Mouse (Mus musculus) hindbrain, embryonic 11.5 days (tissue): ENCODE data around the gene Tbx19. TPM values are rescaled to one million over a fixed set of nuclear protein-coding genes. Genes with fewer than 3 reads are reported as not detected.

Experiments
- ATAC-seq: fragments of 200-750 bp; cut with Nextera tagmentation; 2 replicates; pipeline ENCODE4 v1.8.0; 2017; ENCODE audit warnings: mild to moderate bottlenecking, moderate TSS enrichment, moderate library complexity; ENCODE audit not compliant: low FRiP score
- DNase-seq: peaks from one replicate; pipeline ENCODE4 v3.0.0-alpha.2; 2015; ENCODE audit warnings: low spot score
- H3K27ac ChIP-seq: fragments of 300-500 bp; sonication (generic); 2 replicates; pipeline ENCODE4 v1.5.1; 2014; ENCODE audit warnings: mild to moderate bottlenecking, low read depth, low read length
- H3K27me3 ChIP-seq: fragments of 300-500 bp; sonication (generic); 2 replicates; pipeline ENCODE4 v1.6.1; 2014; ENCODE audit warnings: mild to moderate bottlenecking, low read length, moderate library complexity, mixed read lengths; ENCODE audit not compliant: control insufficient read depth, insufficient read depth
- H3K36me3 ChIP-seq: fragments of 300-500 bp; sonication (generic); 2 replicates; pipeline ENCODE4 v1.6.1; 2014; ENCODE audit warnings: mild to moderate bottlenecking, low read length, moderate library complexity, mixed read lengths; ENCODE audit not compliant: control insufficient read depth, insufficient read depth
- H3K4me1 ChIP-seq: fragments of 300-500 bp; sonication (generic); replicated peaks from 2 replicates; pipeline ENCODE4 v1.6.1; 2014; ENCODE audit warnings: low read length, mixed read lengths; ENCODE audit not compliant: control insufficient read depth, insufficient read depth
- H3K4me2 ChIP-seq: fragments of 300-500 bp; sonication (generic); replicated peaks from 2 replicates; pipeline ENCODE4 v1.6.1; 2014; ENCODE audit warnings: mild to moderate bottlenecking, low read depth, low read length
- H3K4me3 ChIP-seq: fragments of 300-500 bp; sonication (generic); 2 replicates; pipeline ENCODE4 v1.5.1; 2014; ENCODE audit warnings: low read depth, low read length
- H3K9ac ChIP-seq: fragments of 300-500 bp; sonication (generic); 2 replicates; pipeline ENCODE4 v1.6.1; 2014; ENCODE audit warnings: low read depth, low read length
- H3K9me3 ChIP-seq: fragments of 300-500 bp; sonication (generic); 2 replicates; pipeline ENCODE4 v1.6.1; 2016; ENCODE audit warnings: low read length; ENCODE audit not compliant: control insufficient read depth
- WGBS: fragments of 180-500 bp; shearing (Covaris S2); extraction: QIAGEN DNeasy Blood & Tissue Kit; methylation state at CpG from one replicate; pipeline ENCODE4 v1.1.7; 2014; 5-methylcytosine and 5-hydroxymethylcytosine counted together
- polyA plus RNA-seq: library from polyadenylated mRNA; unstranded; fragments of >200 nt; fragmentation: Nextera tagmentation; extraction: Ambion mirVana; gene quantifications from 2 replicates; pipeline ENCODE4 v1.2.1, GENCODE M21; 2014

Gene Tbx19
- polyA plus RNA-seq, 1 experiment from 2014 or later: not detected

DNA sequence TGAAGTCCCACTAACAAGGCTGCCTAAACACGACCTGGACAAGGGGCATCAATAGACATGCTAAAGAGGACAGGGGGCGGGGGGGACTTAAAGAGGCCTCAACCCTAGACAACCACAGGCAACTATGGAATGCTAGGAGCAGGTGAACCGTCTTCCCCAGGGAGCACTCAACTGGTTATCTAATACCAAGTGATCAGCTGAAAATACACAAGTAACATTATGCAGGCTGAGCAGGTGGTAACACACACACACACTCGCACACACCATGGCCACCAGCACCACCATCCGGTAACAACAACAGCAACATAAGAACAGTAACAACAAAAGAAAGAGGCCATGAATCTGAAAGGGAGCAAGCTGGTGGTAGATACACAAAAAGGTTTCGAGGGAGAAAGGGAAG, 29.5 kb upstream of the Tbx19 start:
- no peak for ATAC-seq
- WGBS: 80% methylated on average over 6 of the region's 6 CpGs

DNA sequence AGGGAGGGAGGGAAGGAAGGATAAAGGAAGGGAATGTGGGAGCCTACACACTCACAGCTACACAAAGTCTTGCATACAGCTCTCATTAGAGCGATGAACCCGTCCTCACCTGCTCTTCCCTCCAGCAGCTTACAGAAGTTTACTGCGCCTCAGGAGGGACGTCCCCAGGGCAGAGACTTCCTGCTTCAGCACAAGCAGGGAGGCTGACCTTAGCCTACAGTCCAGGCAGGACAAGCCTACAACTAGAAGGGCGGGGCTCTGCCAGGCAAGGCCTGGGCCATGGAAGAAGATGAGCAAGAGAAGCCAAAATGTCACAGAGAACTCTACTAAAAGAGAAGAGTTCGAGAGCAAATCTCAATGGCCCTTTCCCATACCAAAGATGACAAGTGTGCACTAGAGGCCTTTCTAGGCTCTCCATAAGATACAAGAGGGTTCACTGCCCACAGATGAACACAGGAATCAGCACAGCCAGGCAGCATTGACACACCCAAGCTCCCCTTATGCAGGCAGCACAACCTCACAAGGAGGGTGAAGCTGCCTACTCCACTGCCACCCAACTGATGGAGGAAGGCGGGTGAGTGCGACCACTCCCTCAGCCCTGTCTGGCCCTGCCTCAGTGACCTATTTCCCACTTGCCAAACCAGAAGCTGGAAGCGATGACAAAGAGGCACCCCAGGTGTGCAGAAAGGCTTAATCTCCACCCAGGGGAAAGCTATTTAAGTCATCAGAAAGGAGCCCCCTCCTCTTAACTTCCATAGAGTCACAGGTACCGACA, 28.4 kb upstream of the Tbx19 start:
- H3K36me3 ChIP-seq: no peaks in the 10 kb centered on the region
- H3K4me2 ChIP-seq: no peak overlapping the region
- no peaks in the 10 kb centered on the region; the same call in 1 of the 2 replicates for H3K27me3 ChIP-seq
- H3K9ac ChIP-seq: no peak overlapping the region
- H3K4me3 ChIP-seq: no peak overlapping the region
- ATAC-seq (no peak), DNase-seq (no peak)
- no peaks in the 10 kb centered on the region for H3K9me3 ChIP-seq
- H3K4me1 ChIP-seq: 0 out of 2 replicates have a peak, but pooled peaks cover 3% of the 10 kb centered on the region
- WGBS: 77% methylated on average over 10 of the region's 10 CpGs
- H3K27ac ChIP-seq: no peak overlapping the region

More for the DNA sequence above, 29.5 kb upstream of the Tbx19 start:
- Histone ChIP-seq H3K36me3 (no peaks in the 10 kb centered on the region), H3K9ac (no peak overlapping the region), H3K4me1 (0 out of 2 replicates have a peak, but pooled peaks cover 3% of the 10 kb centered on the region), H3K27me3 (no peaks in the 10 kb centered on the region; the same call in 1 of the 2 replicates), H3K4me3 (no peak overlapping the region), H3K4me2 (no peak overlapping the region), H3K27ac (no peak overlapping the region), H3K9me3 (no peaks in the 10 kb centered on the region)
- DNase-seq: no peak

DNA sequence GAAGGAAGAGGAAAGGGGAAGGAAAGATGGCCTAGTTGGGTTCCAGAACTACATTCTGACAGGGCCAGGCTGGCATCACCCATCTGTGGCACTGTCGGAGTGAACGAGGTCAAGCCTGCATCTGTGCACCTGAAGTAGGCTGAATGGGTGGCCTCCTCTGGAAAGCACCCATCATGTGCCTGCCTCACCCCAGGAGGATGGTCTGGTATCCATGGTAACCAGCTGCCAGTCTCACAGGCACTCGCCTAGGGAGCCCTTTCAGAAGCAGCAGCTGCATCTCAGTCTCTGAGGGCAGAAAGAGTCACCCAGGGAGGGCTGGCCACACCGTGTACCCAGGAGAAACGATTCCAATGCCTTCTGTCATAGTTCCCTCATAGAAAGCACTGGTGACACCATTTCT, 26.8 kb upstream of the Tbx19 start:
- Histone ChIP-seq H3K4me3 (no peak overlapping the region), H3K9me3 (no peaks in the 10 kb centered on the region), H3K9ac (no peak overlapping the region), H3K4me1 (no peaks in the 10 kb centered on the region), H3K4me2 (no peak overlapping the region), H3K36me3 (no peaks in the 10 kb centered on the region), H3K27me3 (no peaks in the 10 kb centered on the region), H3K27ac (no peak overlapping the region)
- WGBS: 52% methylated on average over 5 of the region's 5 CpGs
- no peak for DNase-seq
- ATAC-seq: no peak

DNA sequence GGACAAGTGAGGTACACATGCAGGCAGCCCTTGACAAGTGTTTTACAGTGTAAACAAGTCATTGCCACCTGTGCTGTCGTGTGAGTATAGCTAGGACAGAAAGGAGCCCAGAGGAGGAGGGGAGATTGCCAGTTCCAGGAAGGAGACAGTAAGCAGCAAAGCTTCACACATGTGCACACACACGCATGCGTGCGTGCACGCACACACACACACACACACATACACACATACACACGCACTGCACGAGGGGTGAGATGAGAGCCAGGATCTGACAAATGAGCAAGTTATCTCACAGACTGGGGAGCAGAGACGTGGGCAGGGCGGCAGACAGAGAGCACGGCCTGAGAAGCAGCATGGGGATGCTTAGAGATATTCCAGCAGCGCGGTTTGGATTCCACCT, 25.9 kb upstream of the Tbx19 start:
- WGBS: 84% methylated on average over 12 of the region's 12 CpGs
- no peak for ATAC-seq

DNA sequence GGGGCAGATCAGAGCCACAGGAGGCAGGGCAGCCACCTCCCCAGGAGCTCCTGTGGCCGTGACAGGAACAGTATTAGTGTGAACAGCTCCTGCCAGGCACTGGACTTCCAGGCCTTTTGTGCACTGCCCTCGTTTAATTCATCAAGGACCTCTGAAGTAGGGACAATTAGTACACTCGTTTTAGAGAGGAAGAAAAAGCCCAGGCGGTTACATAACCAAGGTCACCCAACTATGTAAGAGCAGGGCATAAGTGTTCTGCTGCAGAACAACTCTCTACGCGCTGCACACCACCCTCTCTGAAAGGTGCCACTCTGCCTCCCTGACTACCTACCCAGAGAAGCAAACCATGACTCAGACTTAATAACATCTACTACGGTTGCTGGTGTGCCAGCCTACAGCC, 24.5 kb upstream of the Tbx19 start:
- 72% methylated on average over 7 of the region's 7 CpGs for WGBS

More for the DNA sequence above, 25.9 kb upstream of the Tbx19 start:
- H3K9ac ChIP-seq: no peak overlapping the region
- no peaks in the 10 kb centered on the region for H3K4me1 ChIP-seq
- H3K9me3 ChIP-seq: no peaks in the 10 kb centered on the region
- no peaks in the 10 kb centered on the region for H3K36me3 ChIP-seq
- H3K27ac ChIP-seq: no peak overlapping the region
- DNase-seq: no peak
- H3K4me2 ChIP-seq: no peak overlapping the region
- no peaks in the 10 kb centered on the region for H3K27me3 ChIP-seq
- no peak overlapping the region for H3K4me3 ChIP-seq

DNA sequence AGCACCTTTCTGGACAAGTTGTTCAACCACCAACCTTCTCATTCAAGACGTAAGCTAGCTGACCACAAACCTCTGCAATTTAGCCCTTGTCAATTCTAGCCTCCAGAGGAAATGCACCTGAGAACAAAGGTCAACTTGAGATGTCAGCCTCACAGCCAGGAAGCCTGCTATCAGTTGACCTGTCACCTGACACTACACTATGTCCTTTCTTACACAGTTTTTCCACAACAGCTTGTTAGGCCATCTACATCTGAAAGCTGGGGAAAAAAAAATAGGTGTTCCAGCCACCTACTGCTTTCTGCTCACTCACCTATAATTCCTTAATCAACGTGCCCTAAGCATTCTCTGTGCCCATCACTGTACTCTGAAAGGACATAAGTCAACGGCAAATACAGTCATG, 23.6 kb upstream of the Tbx19 start:
- Histone ChIP-seq H3K4me2 (no peak overlapping the region), H3K4me3 (no peak overlapping the region)
- DNase-seq: no peak

More for the DNA sequence above, 24.5 kb upstream of the Tbx19 start:
- no peaks in the 10 kb centered on the region for H3K36me3 ChIP-seq
- no peaks in the 10 kb centered on the region for H3K9me3 ChIP-seq
- H3K4me1 ChIP-seq: no peaks in the 10 kb centered on the region
- no peak overlapping the region for H3K4me3 ChIP-seq
- H3K27ac ChIP-seq: no peak overlapping the region
- ATAC-seq (no peak), DNase-seq (no peak)
- H3K27me3 ChIP-seq: no peaks in the 10 kb centered on the region
- H3K4me2 ChIP-seq: no peak overlapping the region
- H3K9ac ChIP-seq: no peak overlapping the region

DNA sequence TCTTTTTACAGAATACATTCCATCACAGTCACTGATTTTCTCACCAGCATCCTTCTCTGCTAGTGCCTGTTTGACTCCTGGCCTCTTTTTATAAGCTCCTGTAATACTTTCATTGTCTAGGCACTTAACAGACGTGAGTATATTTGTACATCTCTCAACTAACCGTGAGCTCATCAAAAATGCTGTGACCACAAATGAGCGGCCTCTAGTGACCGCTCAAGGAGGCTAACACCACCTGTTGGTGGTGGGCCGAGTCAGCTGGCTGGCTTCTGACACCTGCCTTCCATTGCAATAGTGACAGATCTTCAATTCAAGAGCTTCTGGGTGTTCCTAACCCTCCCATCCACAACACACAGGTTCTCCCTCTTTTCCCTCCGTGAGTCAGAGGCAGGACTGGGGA, 22.8 kb upstream of the Tbx19 start:
- H3K4me2 ChIP-seq: no peak overlapping the region
- DNase-seq (no peak), ATAC-seq (no peak)
- H3K9me3 ChIP-seq: no peaks in the 10 kb centered on the region
- H3K27ac ChIP-seq: no peak overlapping the region
- no peaks in the 10 kb centered on the region for H3K27me3 ChIP-seq
- H3K4me1 ChIP-seq: no peaks in the 10 kb centered on the region
- H3K4me3 ChIP-seq: no peak overlapping the region
- H3K9ac ChIP-seq: no peak overlapping the region
- 81% methylated on average over 6 of the region's 6 CpGs for WGBS
- no peaks in the 10 kb centered on the region for H3K36me3 ChIP-seq

More for the DNA sequence above, 23.6 kb upstream of the Tbx19 start:
- Histone ChIP-seq H3K27ac (no peak overlapping the region), H3K36me3 (no peaks in the 10 kb centered on the region), H3K9ac (no peak overlapping the region), H3K4me1 (no peaks in the 10 kb centered on the region), H3K27me3 (no peaks in the 10 kb centered on the region), H3K9me3 (no peaks in the 10 kb centered on the region)
- no peak for ATAC-seq
- 83% methylated on average over 3 of the region's 3 CpGs for WGBS

DNA sequence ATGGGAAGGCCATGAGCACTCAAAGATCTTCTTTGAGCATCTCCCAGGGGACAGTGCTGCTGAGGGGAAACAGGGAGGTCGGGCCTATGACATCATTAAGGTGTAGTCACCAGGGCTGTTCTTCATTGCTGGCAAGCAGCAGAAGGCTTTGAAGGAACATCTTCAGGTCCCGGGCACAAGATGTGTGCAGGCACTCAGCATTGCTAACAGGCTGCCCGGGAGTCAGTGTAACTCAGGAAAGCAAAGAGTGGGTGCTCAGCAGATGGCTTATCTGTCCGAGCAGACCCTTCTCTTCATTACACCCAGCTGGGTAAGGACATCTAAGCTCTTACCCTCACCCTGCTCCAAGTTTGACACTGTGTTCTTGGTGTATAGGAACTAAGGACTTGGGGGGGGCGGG, 18.7 kb upstream of the Tbx19 start:
- Histone ChIP-seq H3K4me1 (no peaks in the 10 kb centered on the region), H3K4me2 (no peak overlapping the region), H3K9me3 (no peaks in the 10 kb centered on the region), H3K9ac (no peak overlapping the region), H3K27me3 (no peaks in the 10 kb centered on the region), H3K27ac (no peak overlapping the region), H3K36me3 (no peaks in the 10 kb centered on the region), H3K4me3 (no peak overlapping the region)
- WGBS: 81% methylated on average over 5 of the region's 5 CpGs
- DNase-seq (no peak), ATAC-seq (no peak)

DNA sequence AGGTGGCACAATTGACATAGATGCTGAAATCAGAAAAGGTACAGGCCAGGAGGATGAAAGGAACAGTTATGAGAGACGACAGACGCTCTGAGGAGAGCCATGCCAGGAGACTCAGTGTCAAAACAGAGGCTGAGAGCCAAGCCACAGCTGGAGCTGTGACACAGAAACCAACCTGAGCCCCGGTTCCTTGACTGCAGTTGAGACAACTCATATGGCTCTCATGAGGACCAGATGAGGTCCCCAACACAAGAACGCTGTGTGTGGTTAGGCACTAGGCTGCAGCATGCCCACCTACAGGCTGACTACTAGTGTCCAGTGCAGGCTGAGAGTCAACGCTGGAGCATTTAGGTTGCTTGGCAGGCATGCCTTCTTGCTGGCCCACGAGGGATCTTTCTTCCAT, 17.5 kb upstream of the Tbx19 start:
- Histone ChIP-seq H3K36me3 (no peaks in the 10 kb centered on the region), H3K9me3 (no peaks in the 10 kb centered on the region), H3K27ac (no peak overlapping the region), H3K4me1 (no peaks in the 10 kb centered on the region), H3K4me2 (no peak overlapping the region), H3K4me3 (no peak overlapping the region), H3K27me3 (no peaks in the 10 kb centered on the region), H3K9ac (no peak overlapping the region)
- WGBS: 85% methylated on average over 6 of the region's 6 CpGs
- DNase-seq (no peak), ATAC-seq (no peak)
